Mouse (Mus musculus): ENCODE measurements around the gene Ddx46. TPM values are rescaled to one million over a fixed set of nuclear protein-coding genes. Genes with fewer than 3 reads are reported as not detected.

The Ddx46 gene
- 9.8 and 11.7 TPM in 2 replicates for polyA plus RNA-seq (2015; fragmentation: Nextera tagmentation; extraction: Ambion mirVana)

GRCm38 (mm10) chr13:55634639-55635127 lies at the start of gene Ddx46:
Gene Ddx46, plus strand, starts transcription at chr13:55635027.
- ATAC-seq (peak; percentile 97), DNase-seq (peak; percentile 93)
- Histone ChIP-seq H3K36me3 (replicated peaks; ENCODE audit: insufficient read depth, low read length) (peaks cover 13% of the 10 kb centered on the region), H3K9ac (replicated peaks) (peak within 1 kb of the TSS; percentile 83), H3K27ac (ENCODE audit: low read depth) (peak within 1 kb of the TSS; percentile 52), H3K4me1 (ENCODE audit: insufficient read depth) (peaks cover 8% of the 10 kb centered on the region; the same call in 1 of the 2 replicates), H3K4me3 (ENCODE audit: low read depth, low read length) (peak within 1 kb of the TSS; percentile 82), H3K27me3 (ENCODE audit: insufficient read depth, low read length) (no peaks in the 10 kb centered on the region), H3K4me2 (ENCODE audit: low read depth, low read length) (peak within 1 kb of the TSS; percentile 84), H3K9me3 (ENCODE audit: low read length) (no peaks in the 10 kb centered on the region)
- WGBS (ENCODE audit: insufficient replicate concordance): 4% methylated on average over 30 of the region's 30 CpGs
- no peak for TF ChIP-seq EP300 (IDR thresholded peaks at IDR 0.05; ENCODE audit: low read depth)
- TF ChIP-seq CTCF (IDR thresholded peaks at IDR 0.05; ENCODE audit: low read depth): peak; percentile 95

GRCm38 (mm10) chr13:55591961-55592490 lies 42.8 kb upstream of the Ddx46 start:
- WGBS (ENCODE audit: insufficient replicate concordance): 78% methylated on average over 4 of the region's 4 CpGs
- no peak for TF ChIP-seq CTCF (IDR thresholded peaks at IDR 0.05; ENCODE audit: low read depth)
- no peak for TF ChIP-seq EP300 (IDR thresholded peaks at IDR 0.05; ENCODE audit: low read depth)
- no peaks in the 10 kb centered on the region for H3K9me3 ChIP-seq (ENCODE audit: low read length)
- no peaks in the 10 kb centered on the region for H3K27me3 ChIP-seq (ENCODE audit: insufficient read depth, low read length)
- DNase-seq (no peak), ATAC-seq (no peak)
- no peak overlapping the region for H3K27ac ChIP-seq (ENCODE audit: low read depth)
- H3K9ac ChIP-seq (replicated peaks): no peak overlapping the region
- no peak overlapping the region for H3K4me2 ChIP-seq (ENCODE audit: low read depth, low read length)
- H3K4me1 ChIP-seq (ENCODE audit: insufficient read depth): peaks cover 8% of the 10 kb centered on the region; the same call in 1 of the 2 replicates
- no peak overlapping the region for H3K4me3 ChIP-seq (ENCODE audit: low read depth, low read length)
- H3K36me3 ChIP-seq (replicated peaks; ENCODE audit: insufficient read depth, low read length): peaks cover 22% of the 10 kb centered on the region

GRCm38 (mm10) chr13:55592512-55593253 lies 42.1 kb upstream of the Ddx46 start:
- ATAC-seq: peak; percentile 99
- WGBS (ENCODE audit: insufficient replicate concordance): 6% methylated on average over 29 of the region's 29 CpGs
- Histone ChIP-seq H3K4me1 (ENCODE audit: insufficient read depth) (peaks cover 8% of the 10 kb centered on the region; the same call in 1 of the 2 replicates), H3K36me3 (replicated peaks; ENCODE audit: insufficient read depth, low read length) (peaks cover 25% of the 10 kb centered on the region), H3K27me3 (ENCODE audit: insufficient read depth, low read length) (no peaks in the 10 kb centered on the region), H3K9ac (replicated peaks) (peak overlapping the region; percentile 85), H3K9me3 (ENCODE audit: low read length) (no peaks in the 10 kb centered on the region), H3K4me3 (ENCODE audit: low read depth, low read length) (peak overlapping the region; percentile 90), H3K4me2 (ENCODE audit: low read depth, low read length) (peak overlapping the region; percentile 85), H3K27ac (ENCODE audit: low read depth) (peak overlapping the region; percentile 61)
- peak; percentile 97 for DNase-seq
- TF ChIP-seq CTCF (IDR thresholded peaks at IDR 0.05; ENCODE audit: low read depth): peak; percentile 24; the same call in 1 of the 2 replicates
- TF ChIP-seq EP300 (IDR thresholded peaks at IDR 0.05; ENCODE audit: low read depth): no peak

GRCm38 (mm10) chr13:55593254-55593747 lies 41.5 kb upstream of the Ddx46 start:
- Histone ChIP-seq H3K4me3 (ENCODE audit: low read depth, low read length) (peak overlapping the region; percentile 90), H3K4me1 (ENCODE audit: insufficient read depth) (peaks cover 8% of the 10 kb centered on the region; the same call in 1 of the 2 replicates), H3K9ac (replicated peaks) (peak overlapping the region; percentile 85), H3K4me2 (ENCODE audit: low read depth, low read length) (peak overlapping the region; percentile 85), H3K27me3 (ENCODE audit: insufficient read depth, low read length) (no peaks in the 10 kb centered on the region), H3K9me3 (ENCODE audit: low read length) (no peaks in the 10 kb centered on the region), H3K36me3 (replicated peaks; ENCODE audit: insufficient read depth, low read length) (peaks cover 29% of the 10 kb centered on the region), H3K27ac (ENCODE audit: low read depth) (peak overlapping the region; percentile 61)
- TF ChIP-seq CTCF (IDR thresholded peaks at IDR 0.05; ENCODE audit: low read depth) (no peak), EP300 (IDR thresholded peaks at IDR 0.05; ENCODE audit: low read depth) (no peak)
- ATAC-seq (peak; percentile 55), DNase-seq (no peak)
- WGBS (ENCODE audit: insufficient replicate concordance): under 1% methylated on average over 31 of the region's 31 CpGs

- DNase-seq (no peak), ATAC-seq (no peak)
- Histone ChIP-seq H3K36me3 (replicated peaks; ENCODE audit: insufficient read depth, low read length) (peaks cover 29% of the 10 kb centered on the region), H3K4me2 (ENCODE audit: low read depth, low read length) (no peak overlapping the region), H3K4me3 (ENCODE audit: low read depth, low read length) (no peak overlapping the region), H3K27ac (ENCODE audit: low read depth) (no peak overlapping the region), H3K9me3 (ENCODE audit: low read length) (no peaks in the 10 kb centered on the region), H3K9ac (replicated peaks) (no peak overlapping the region), H3K27me3 (ENCODE audit: insufficient read depth, low read length) (no peaks in the 10 kb centered on the region), H3K4me1 (ENCODE audit: insufficient read depth) (peaks cover 14% of the 10 kb centered on the region; the same call in 1 of the 2 replicates)
- WGBS (ENCODE audit: insufficient replicate concordance): 92% methylated on average over 12 of the region's 12 CpGs
- TF ChIP-seq CTCF (IDR thresholded peaks at IDR 0.05; ENCODE audit: low read depth): no peak
- no peak for TF ChIP-seq EP300 (IDR thresholded peaks at IDR 0.05; ENCODE audit: low read depth)
Observed at GRCm38 (mm10) chr13:55595375-55595774, 39.5 kb upstream of the Ddx46 start.

GRCm38 (mm10) chr13:55596802-55597201 lies 38.0 kb upstream of the Ddx46 start:
- WGBS (ENCODE audit: insufficient replicate concordance): 89% methylated on average over 12 of the region's 12 CpGs
- H3K9me3 ChIP-seq (ENCODE audit: low read length): no peaks in the 10 kb centered on the region
- DNase-seq (no peak), ATAC-seq (no peak)
- no peak for TF ChIP-seq CTCF (IDR thresholded peaks at IDR 0.05; ENCODE audit: low read depth)
- no peak for TF ChIP-seq EP300 (IDR thresholded peaks at IDR 0.05; ENCODE audit: low read depth)
- no peak overlapping the region for H3K4me2 ChIP-seq (ENCODE audit: low read depth, low read length)
- H3K27me3 ChIP-seq (ENCODE audit: insufficient read depth, low read length): no peaks in the 10 kb centered on the region
- H3K27ac ChIP-seq (ENCODE audit: low read depth): no peak overlapping the region
- no peak overlapping the region for H3K4me3 ChIP-seq (ENCODE audit: low read depth, low read length)
- H3K36me3 ChIP-seq (replicated peaks; ENCODE audit: insufficient read depth, low read length): peaks cover 29% of the 10 kb centered on the region
- H3K9ac ChIP-seq (replicated peaks): no peak overlapping the region
- H3K4me1 ChIP-seq (ENCODE audit: insufficient read depth): peaks cover 18% of the 10 kb centered on the region

Data from liver, postnatal 0 days (tissue).